9 mouse cellular contexts compared by ENCODE assay signal in the genomic region with DNA sequence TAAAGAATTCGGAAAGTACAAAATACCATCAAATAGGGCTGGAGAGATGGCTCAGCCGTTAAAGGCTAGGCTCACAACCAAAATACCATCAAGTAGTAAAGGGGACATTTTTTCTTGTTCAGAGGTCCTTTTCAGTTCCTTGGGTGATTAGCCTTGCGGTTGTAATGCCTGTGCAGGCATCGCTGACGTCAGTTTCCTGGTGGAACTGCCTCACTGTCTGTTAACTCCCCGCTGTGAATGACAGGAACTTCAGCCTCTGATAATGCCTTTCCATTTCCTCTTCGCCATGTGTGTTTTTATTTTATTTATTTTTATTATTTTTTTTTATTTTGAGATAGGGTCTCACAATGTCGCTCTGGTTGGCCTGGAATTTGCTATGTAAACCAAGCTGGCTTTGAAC. TPM values are rescaled to one million over a fixed set of nuclear protein-coding genes. Genes with fewer than 3 reads are reported as not detected.
DNase-seq lines count a peak whose midpoint lies in the region; ATAC-seq and TF ChIP-seq lines count a peak whose summit lies in the region.
"Had no signal": no experiment of that assay in that cellular context is flagged by ENCODE, and none has a peak within 500 bp of the region (broad histone marks: within the 10 kb centered on the region; RNA-seq: fewer than 3 reads in every experiment).

No protein-coding gene starts in this region.

- no peaks in the 10 kb centered on the region for H3K36me3 ChIP-seq in kidney, embryonic 15.5 days
- no peaks in the 10 kb centered on the region for H3K36me3 ChIP-seq in kidney, embryonic 14.5 days (ENCODE audit: control insufficient read depth, insufficient read depth, low read length)
- no peaks in the 10 kb centered on the region for H3K36me3 ChIP-seq in midbrain, postnatal 0 days (ENCODE audit: insufficient read depth, low read length)
- H3K36me3 ChIP-seq: hindbrain, embryonic 10.5 days had no signal

- TF ChIP-seq CTCF in midbrain, postnatal 0 days (IDR thresholded peaks at IDR 0.05): no peak

- peak; percentile 40 for DNase-seq in heart, postnatal 4 days
- peak; percentile 53 to 70 for DNase-seq in lung, postnatal 4 days
- DNase-seq in midbrain, postnatal 0 days (ENCODE audit: low spot score): no peak
- no peak for DNase-seq in layer of hippocampus, adult 9-10 months (ENCODE audit: low spot score)
- DNase-seq in left cerebral cortex, adult 8-10 months (ENCODE audit: low spot score in 2 of 2): no peak

- H3K9me3 ChIP-seq in kidney, embryonic 15.5 days (replicated peaks): no peaks in the 10 kb centered on the region
- H3K9me3 ChIP-seq in kidney, embryonic 14.5 days (ENCODE audit: control insufficient read depth, low read length): no peaks in the 10 kb centered on the region
- no peaks in the 10 kb centered on the region for H3K9me3 ChIP-seq in midbrain, postnatal 0 days (ENCODE audit: low read length)
- H3K9me3 ChIP-seq: hindbrain, embryonic 10.5 days had no signal

- H3K4me1 ChIP-seq in kidney, embryonic 15.5 days: peaks cover 17% of the 10 kb centered on the region
- no peaks in the 10 kb centered on the region for H3K4me1 ChIP-seq in kidney, embryonic 14.5 days (ENCODE audit: control insufficient read depth, insufficient read depth, low read length)
- no peaks in the 10 kb centered on the region for H3K4me1 ChIP-seq in midbrain, postnatal 0 days (ENCODE audit: insufficient read depth, low read length)
- H3K4me1 ChIP-seq: hindbrain, embryonic 10.5 days had no signal

- WGBS in kidney, embryonic 15.5 days: 47% methylated on average over 8 of the region's 8 CpGs
- 45% methylated on average over 8 of the region's 8 CpGs for WGBS in kidney, embryonic 14.5 days
- 65% methylated on average over 8 of the region's 8 CpGs for WGBS in midbrain, postnatal 0 days

- no peak overlapping the region for H3K27ac ChIP-seq in kidney, embryonic 15.5 days
- H3K27ac ChIP-seq in kidney, embryonic 14.5 days (ENCODE audit: low read depth, low read length): no peak overlapping the region
- H3K27ac ChIP-seq in midbrain, postnatal 0 days (ENCODE audit: low read depth, low read length): no peak overlapping the region
- H3K27ac ChIP-seq: hindbrain, embryonic 10.5 days had no signal

- H3K4me3 ChIP-seq in kidney, embryonic 15.5 days (replicated peaks): no peak overlapping the region
- H3K4me3 ChIP-seq in kidney, embryonic 14.5 days (ENCODE audit: low read length): no peak overlapping the region
- H3K4me3 ChIP-seq in midbrain, postnatal 0 days (ENCODE audit: low read depth, low read length): no peak overlapping the region
- H3K4me3 ChIP-seq: hindbrain, embryonic 10.5 days had no signal

- H3K4me2 ChIP-seq in kidney, embryonic 15.5 days: peak overlapping the region; percentile 50
- H3K4me2 ChIP-seq in kidney, embryonic 14.5 days (replicated peaks; ENCODE audit: low read depth, low read length): no peak overlapping the region
- no peak overlapping the region for H3K4me2 ChIP-seq in midbrain, postnatal 0 days (ENCODE audit: low read depth, low read length, poor library complexity, severe bottlenecking)

- no peak overlapping the region for H3K9ac ChIP-seq in kidney, embryonic 15.5 days
- no peak overlapping the region for H3K9ac ChIP-seq in kidney, embryonic 14.5 days (ENCODE audit: low read depth, low read length)
- no peak overlapping the region for H3K9ac ChIP-seq in midbrain, postnatal 0 days (replicated peaks; ENCODE audit: low read length, poor library complexity, severe bottlenecking)

- H3K27me3 ChIP-seq in kidney, embryonic 15.5 days: no peaks in the 10 kb centered on the region
- H3K27me3 ChIP-seq in kidney, embryonic 14.5 days (ENCODE audit: control insufficient read depth, insufficient read depth, low read length): no peaks in the 10 kb centered on the region
- no peaks in the 10 kb centered on the region for H3K27me3 ChIP-seq in midbrain, postnatal 0 days (ENCODE audit: insufficient read depth, low read length)

- no peak for ATAC-seq in kidney, embryonic 15.5 days (replicated peaks; ENCODE audit: low FRiP score)
- no peak for ATAC-seq in kidney, embryonic 14.5 days (ENCODE audit: low FRiP score, low TSS enrichment)
- ATAC-seq in activated CD4-positive, CD25-positive, alpha-beta regulatory T cell, adult 4 months: peak; percentile 64
- ATAC-seq in midbrain, postnatal 0 days (ENCODE audit: low FRiP score): no peak

RNA-seq across cellular contexts. Expression of a gene that starts 11.1 kb away (rescaled TPM):
- 29.0 and 30.6 TPM in 2 replicates for polyA plus RNA-seq in kidney, embryonic 15.5 days (2015; fragmentation: Nextera tagmentation; extraction: Ambion mirVana)
- 24.5 and 32.7 TPM in 2 replicates for polyA plus RNA-seq in kidney, embryonic 14.5 days (2014; fragmentation: Nextera tagmentation; extraction: Ambion mirVana)
- polyA plus RNA-seq in activated CD4-positive, CD25-positive, alpha-beta regulatory T cell, adult 4 months (2017; shearing (Covaris generic)): 10 to 100 TPM; 11.7 to 11.9 TPM
- total RNA-seq in heart, postnatal 4 days (2021): 10 to 100 TPM; 10.1 to 13.1 TPM
- total RNA-seq in midbrain, postnatal 0 days (2014; rRNA removed): 30.6 and 30.9 TPM in 2 replicates
- 26.5 and 28.1 TPM in 2 replicates for polyA plus RNA-seq in midbrain, postnatal 0 days (2015; fragmentation: Nextera tagmentation; extraction: Ambion mirVana)
- total RNA-seq in left cerebral cortex, adult 8-10 months (2022): 10 to 100 TPM; 19.8 to 25.0 (median 22.4) TPM

RNA-seq across cellular contexts. Expression of a gene that starts 17.8 kb away (rescaled TPM):
- 10.4 and 12.6 TPM in 2 replicates for polyA plus RNA-seq in kidney, embryonic 15.5 days (2015; fragmentation: Nextera tagmentation; extraction: Ambion mirVana)
- 7.3 and 10.0 TPM in 2 replicates for polyA plus RNA-seq in kidney, embryonic 14.5 days (2014; fragmentation: Nextera tagmentation; extraction: Ambion mirVana)
- 10 to 100 TPM; 19.6 to 19.9 TPM for polyA plus RNA-seq in activated CD4-positive, CD25-positive, alpha-beta regulatory T cell, adult 4 months (2017; shearing (Covaris generic))
- 10 to 100 TPM; 68.2 to 73.4 TPM for total RNA-seq in heart, postnatal 4 days (2021)
- 10.0 and 10.5 TPM in 2 replicates for total RNA-seq in midbrain, postnatal 0 days (2014; rRNA removed)
- polyA plus RNA-seq in midbrain, postnatal 0 days (2015; fragmentation: Nextera tagmentation; extraction: Ambion mirVana): 2.9 and 3.2 TPM in 2 replicates
- total RNA-seq in left cerebral cortex, adult 8-10 months (2022): 10 to 100 TPM; 16.6 to 20.1 (median 18.3) TPM

Comparison
In these comparisons a context has a peak if more than half of its experiments do, and no peak if none do; other contexts are left out.
1. DNase-seq: peak in heart, postnatal 4 days (single experiment) and lung, postnatal 4 days (2 of 2); none in midbrain, postnatal 0 days (single experiment), layer of hippocampus, adult 9-10 months (single experiment) and left cerebral cortex, adult 8-10 months (0 of 2).